ENCODE assay signal across 9 mouse cellular contexts in genomic region chr6:32409625-32410024, GRCm38 (mm10).
"Had no signal": no experiment of that assay in that cellular context is flagged by ENCODE, and none has a peak within 500 bp of the region (broad histone marks: within the 10 kb centered on the region; RNA-seq: fewer than 3 reads in every experiment).

No protein-coding gene starts in this region.

- DNase-seq: kidney, adult 8-10 months; kidney, postnatal 25 days; lung, adult 18-20 months; lung, postnatal 4 days; midbrain, embryonic 14.5 days; retina, postnatal 1 day; right cerebral cortex, postnatal 14 days; thymus, postnatal 4 days had no signal

- ATAC-seq: intestine, postnatal 0 days had no signal
